Mouse (Mus musculus): ENCODE results near the gene Zfyve26. TPM values are rescaled to one million over a fixed set of nuclear protein-coding genes. Genes with fewer than 3 reads are reported as not detected.
"Not testable (repeated sequence)": the region's sequence is repeated elsewhere in the genome, so short reads cannot be mapped to it uniquely, and the experiment has no call there.

The Zfyve26 gene
- total RNA-seq, 2 experiments from 2014 or later: 25.5 to 33.5 TPM

DNA sequence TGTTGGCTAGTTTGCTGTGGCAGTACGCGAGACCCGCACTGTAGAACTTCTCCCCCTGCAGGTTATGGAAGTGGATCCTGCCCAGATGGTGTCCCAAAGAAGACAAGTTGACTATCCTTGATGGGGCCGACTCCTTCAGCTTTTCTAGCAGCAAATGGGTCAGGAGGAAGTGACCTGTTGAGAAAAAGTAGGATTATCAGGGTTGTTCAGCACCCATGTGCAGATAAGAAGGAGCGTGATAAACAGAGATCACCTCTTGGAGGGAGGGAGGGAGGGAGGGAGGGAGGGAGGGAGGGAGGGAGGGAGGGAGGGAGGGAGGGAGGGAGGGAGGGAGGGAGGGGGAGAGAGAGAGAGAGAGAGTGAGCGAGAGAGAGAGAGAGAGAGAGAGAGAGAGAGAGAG is 110.9 kb downstream of the Zfyve26 start:
- intact Hi-C loops (cut with DNase I); DNase-seq (ENCODE audit: low spot score in 2 of 2): not testable (repeated sequence)

Other genes starting within 250 kb of the Zfyve26 start
- gene Pigh, start 206.7 kb downstream of the Zfyve26 start, total RNA-seq (2021): 10 to 100 TPM in 1 of 2 experiments, 1 to 10 TPM in 1; 9.3 to 10.8 TPM
- gene Arg2, start 165.5 kb downstream of the Zfyve26 start, total RNA-seq (2021): 1 to 10 TPM; 2.9 to 3.0 TPM
- 100 to 1,000 TPM; 234 to 259 TPM for gene Vti1b, start 123.6 kb downstream of the Zfyve26 start, total RNA-seq (2021)
- 10 to 100 TPM; 20.7 to 23.4 TPM for gene Rdh11, start 104.0 kb downstream of the Zfyve26 start, total RNA-seq (2021)
- 1 to 10 TPM; 2.0 to 2.1 TPM for gene Rdh12, start 87.4 kb downstream of the Zfyve26 start, total RNA-seq (2021)
- under 1 TPM in 1 of 2 experiments, not detected in 1; 0.22 TPM for gene Rad51b, start 978 bp upstream of the Zfyve26 start, total RNA-seq (2021)

Measured in left cerebral cortex, postnatal 36 days (tissue).